Mouse (Mus musculus): ENCODE measurements at regions not wholly inside any gene's neighbourhood (a gene's known extent, or its start where the extent isn't known, plus 50 kb on each side); places are given as distances from the start of the nearest gene placed in this dataset.

DNA sequence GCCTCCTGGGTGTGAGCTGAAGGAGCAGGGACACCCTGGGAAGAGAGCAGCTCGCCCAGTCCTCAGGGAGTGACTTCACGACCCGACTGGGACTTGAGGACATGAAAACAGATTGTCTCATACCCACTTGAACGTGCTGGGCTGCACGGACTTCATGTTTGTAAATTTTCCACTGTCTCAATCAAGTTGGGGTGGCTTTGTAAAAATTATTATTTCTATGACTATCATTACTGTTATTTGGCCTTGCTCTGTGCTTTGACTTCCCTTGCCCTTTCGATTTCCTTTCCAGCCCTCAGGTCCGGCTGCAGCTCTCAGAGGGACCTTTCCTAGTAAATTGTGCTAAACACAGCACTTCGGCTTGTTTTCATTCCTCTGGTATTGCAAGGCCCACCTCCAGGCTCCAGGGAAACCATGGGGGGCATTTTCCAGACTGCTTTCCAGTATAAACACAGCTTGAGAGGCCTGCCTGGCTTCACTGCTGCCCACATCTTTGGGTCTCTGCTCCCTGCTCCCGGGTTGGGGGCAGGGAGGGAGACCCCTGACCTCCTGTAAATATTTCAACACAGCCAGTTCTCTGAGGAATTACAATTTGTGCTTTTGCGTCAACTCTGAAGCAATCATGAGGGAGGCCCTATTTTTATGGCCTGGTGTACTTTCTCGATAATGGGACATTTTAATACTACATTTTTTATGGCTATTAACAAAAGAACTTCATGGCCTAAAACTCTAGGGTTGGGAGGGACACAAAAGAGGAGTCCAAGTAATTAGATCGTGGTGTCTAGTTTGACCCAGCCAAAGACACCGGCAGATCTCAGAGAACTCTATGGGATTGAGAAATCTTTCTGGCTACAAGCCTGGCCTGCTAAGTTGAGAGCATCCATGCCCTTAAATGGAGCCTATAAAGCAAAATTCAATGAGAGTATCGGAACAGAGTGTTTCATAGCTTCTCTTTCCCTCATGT lies 68.9 kb upstream of the Errfi1 start:
- TF ChIP-seq CTCF (IDR thresholded peaks at IDR 0.05; ENCODE audit: low read depth, low read length) = no peak
- TF ChIP-seq POLR2A (IDR thresholded peaks at IDR 0.05; ENCODE audit: insufficient read depth, low read length) = no peak

All from ES-Bruce4 (cell line).